ENCODE assay signal across 20 mouse cellular contexts in the genomic region with DNA sequence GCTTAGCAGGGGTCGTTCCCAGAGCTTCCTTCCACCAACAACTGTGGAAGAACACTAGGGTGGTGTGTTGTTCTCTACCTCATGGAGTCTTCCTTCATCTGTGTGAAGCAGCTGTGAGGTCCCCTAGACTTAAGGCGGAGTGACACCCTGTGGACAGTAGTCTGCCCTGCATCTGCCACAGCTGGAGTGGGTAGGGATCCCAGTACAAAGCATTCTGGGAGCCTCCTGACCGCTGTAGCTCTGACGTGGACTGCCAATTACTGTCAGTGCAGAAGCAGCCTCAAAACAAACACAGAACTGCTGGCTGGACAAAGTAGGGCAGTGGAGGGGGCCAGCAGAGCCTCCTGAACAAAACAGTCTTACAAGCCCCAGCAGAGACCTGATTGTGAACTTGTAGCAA. TPM values are rescaled to one million over a fixed set of nuclear protein-coding genes. Genes with fewer than 3 reads are reported as not detected.
A peak's percentile ranks its signal among the peaks of the same experiment; 100 is the strongest.
DNase-seq lines count a peak whose midpoint lies in the region; ATAC-seq and TF ChIP-seq lines count a peak whose summit lies in the region.
"Had no signal": no experiment of that assay in that cellular context is flagged by ENCODE, and none has a peak within 500 bp of the region (broad histone marks: within the 10 kb centered on the region; RNA-seq: fewer than 3 reads in every experiment).

No protein-coding gene starts in this region.

- 50% methylated on average over 4 of the region's 4 CpGs for WGBS in heart, embryonic 10.5 days
- 42% methylated on average over 4 of the region's 4 CpGs for WGBS in lung, postnatal 0 days

- H3K9me3 ChIP-seq in heart, embryonic 10.5 days: no peaks in the 10 kb centered on the region
- no peaks in the 10 kb centered on the region; the same call in none of the 2 replicates for H3K9me3 ChIP-seq in MEL (replicated peaks; ENCODE audit: insufficient read depth, low read length)
- H3K9me3 ChIP-seq in lung, postnatal 0 days (ENCODE audit: low read length): no peaks in the 10 kb centered on the region
- H3K9me3 ChIP-seq: embryonic facial prominence, embryonic 13.5 days; forebrain, embryonic 13.5 days had no signal

- H3K4me2 ChIP-seq in lung, postnatal 0 days (replicated peaks; ENCODE audit: low read depth, low read length): no peak overlapping the region
- H3K4me2 ChIP-seq: embryonic facial prominence, embryonic 13.5 days; forebrain, embryonic 13.5 days had no signal

- no peak for TF ChIP-seq POLR2A in MEL (IDR thresholded peaks at IDR 0.05; ENCODE audit: control insufficient read depth in 1 of 2, insufficient read depth in 1 of 2, low read depth in 1 of 2, low read length in 2 of 2, poor library complexity in 1 of 2)

- no peaks in the 10 kb centered on the region for H3K79me2 ChIP-seq in MEL (ENCODE audit: control insufficient read depth, insufficient read depth, low read length, poor library complexity)

- ATAC-seq in lung, postnatal 0 days: peak; percentile 65
- ATAC-seq: activated CD4-positive, CD25-positive, alpha-beta regulatory T cell, adult 4 months; forebrain, embryonic 13.5 days; intestine, embryonic 16.5 days had no signal

- DNase-seq in heart, adult 11 months: peak; percentile 95
- DNase-seq in heart, embryonic 10.5 days (ENCODE audit: low spot score): no peak
- no peak for DNase-seq in layer of hippocampus, adult 2 months (ENCODE audit: low spot score in 2 of 2)
- DNase-seq in layer of hippocampus, adult 18-20 months (ENCODE audit: low spot score in 2 of 2): no peak
- DNase-seq in MEL (ENCODE audit: low read depth, low spot score): no peak
- peak; percentile 73 for DNase-seq in lung, postnatal 0 days (ENCODE audit: low spot score)
- no peak for DNase-seq in testis, postnatal 10 days (ENCODE audit: low spot score)
- DNase-seq in urinary bladder, adult 2 months (ENCODE audit: low spot score): no peak
- DNase-seq: cerebellum, postnatal 25 days; gastrocnemius, postnatal 14 days; layer of hippocampus, adult 9-11 months; left cerebral cortex, postnatal 4 days; right cerebral cortex, postnatal 25 days; thymus, postnatal 36 days had no signal

- no peak overlapping the region for H3K9ac ChIP-seq in MEL (ENCODE audit: control insufficient read depth, low read depth, low read length, poor library complexity, severe bottlenecking)
- no peak overlapping the region for H3K9ac ChIP-seq in lung, postnatal 0 days (replicated peaks; ENCODE audit: low read depth)
- H3K9ac ChIP-seq: embryonic facial prominence, embryonic 13.5 days; forebrain, embryonic 13.5 days had no signal

- no peaks in the 10 kb centered on the region for H3K4me1 ChIP-seq in heart, embryonic 10.5 days
- no peaks in the 10 kb centered on the region for H3K4me1 ChIP-seq in MEL (ENCODE audit: control insufficient read depth in 1 of 2, insufficient read depth in 2 of 2, low read length in 2 of 2)
- no peaks in the 10 kb centered on the region for H3K4me1 ChIP-seq in lung, postnatal 0 days (ENCODE audit: insufficient read depth, low read depth, low read length)
- H3K4me1 ChIP-seq: forebrain, embryonic 13.5 days had no signal

- no peak for TF ChIP-seq EP300 in MEL (IDR thresholded peaks at IDR 0.05; ENCODE audit: low read depth in 1 of 2, low read length in 2 of 2)
- no peak for TF ChIP-seq EP300 in lung, postnatal 0 days (IDR thresholded peaks at IDR 0.05)

- peak; percentile 10; the same call in 1 of the 2 replicates for TF ChIP-seq RAD21 in MEL (IDR thresholded peaks at IDR 0.05; ENCODE audit: low read depth, low read length)

- H3K36me3 ChIP-seq in heart, embryonic 10.5 days: no peaks in the 10 kb centered on the region
- no peaks in the 10 kb centered on the region for H3K36me3 ChIP-seq in MEL (ENCODE audit: control insufficient read depth in 1 of 2, insufficient read depth in 2 of 2, low read length in 2 of 2)
- no peaks in the 10 kb centered on the region for H3K36me3 ChIP-seq in lung, postnatal 0 days (ENCODE audit: insufficient read depth, low read length)
- H3K36me3 ChIP-seq: embryonic facial prominence, embryonic 13.5 days had no signal

- H3K27me3 ChIP-seq in heart, embryonic 10.5 days (ENCODE audit: insufficient read depth, poor library complexity, severe bottlenecking): peaks cover 17% of the 10 kb centered on the region; the same call in 1 of the 2 replicates
- H3K27me3 ChIP-seq in MEL (ENCODE audit: control insufficient read depth in 1 of 2, insufficient read depth in 2 of 2, low read length in 2 of 2): no peaks in the 10 kb centered on the region
- no peaks in the 10 kb centered on the region for H3K27me3 ChIP-seq in lung, postnatal 0 days (replicated peaks; ENCODE audit: insufficient read depth, low read length)

- no peak overlapping the region for H3K27ac ChIP-seq in heart, embryonic 10.5 days
- peak overlapping the region; percentile 67 for H3K27ac ChIP-seq in layer of hippocampus, adult 2 months
- H3K27ac ChIP-seq in MEL (ENCODE audit: control insufficient read depth, low read depth, low read length): no peak overlapping the region
- H3K27ac ChIP-seq in lung, postnatal 0 days (ENCODE audit: low read length): no peak overlapping the region
- H3K27ac ChIP-seq: embryonic facial prominence, embryonic 13.5 days; forebrain, embryonic 13.5 days had no signal

- H3K4me3 ChIP-seq in heart, embryonic 10.5 days: no peak overlapping the region
- no peak overlapping the region for H3K4me3 ChIP-seq in layer of hippocampus, adult 2 months
- no peak overlapping the region for H3K4me3 ChIP-seq in MEL (ENCODE audit: control insufficient read depth in 1 of 2, insufficient read depth in 1 of 2, low read depth in 2 of 2, low read length in 2 of 2)
- no peak overlapping the region for H3K4me3 ChIP-seq in lung, postnatal 0 days (ENCODE audit: low read depth, low read length)
- H3K4me3 ChIP-seq: embryonic facial prominence, embryonic 13.5 days; forebrain, embryonic 13.5 days had no signal

- TF ChIP-seq CTCF in layer of hippocampus, adult 2 months (conservative IDR thresholded peaks at IDR 0.05): peak; percentile 43
- no peak; a peak in 1 of 6 replicates for TF ChIP-seq CTCF in MEL (IDR thresholded peaks at IDR 0.05 in 2 of 3, conservative IDR thresholded peaks at IDR 0.05 in 1 of 3; ENCODE audit: control insufficient read depth in 1 of 3, insufficient read depth in 1 of 3, low read depth in 2 of 3, low read length in 3 of 3, poor library complexity in 1 of 3, severe bottlenecking in 1 of 3)
- peak; percentile 65 for TF ChIP-seq CTCF in lung, postnatal 0 days (IDR thresholded peaks at IDR 0.05)

TF ChIP-seq in MEL, 35 proteins besides CTCF, POLR2A, EP300 and RAD21:
- no peak for TF ChIP-seq USF1 (IDR thresholded peaks at IDR 0.05; ENCODE audit: low read depth, low read length)
- no peak for TF ChIP-seq JUND (IDR thresholded peaks at IDR 0.05; ENCODE audit: low read depth, low read length)
- no peak for TF ChIP-seq CHD1 (IDR thresholded peaks at IDR 0.05; ENCODE audit: low read depth, low read length)
- no peak for TF ChIP-seq SMC3 (IDR thresholded peaks at IDR 0.05; ENCODE audit: low read depth, low read length)

RNA-seq across cellular contexts. Expression of gene Aspg, which starts 5.4 kb away (rescaled TPM):
- polyA plus RNA-seq in heart, embryonic 10.5 days (2016; fragmentation: Nextera tagmentation; extraction: Ambion mirVana): 1.5 and 1.7 TPM in 2 replicates
- 1 to 10 TPM; 1.4 to 3.4 TPM for total RNA-seq in layer of hippocampus, adult 2 months (2021)
- total RNA-seq in layer of hippocampus, adult 18-20 months (2021): 1 to 10 TPM; 3.8 TPM
- total RNA-seq in MEL (2012; rRNA removed): not detected in 2 replicates
- polyA plus RNA-seq in MEL (2012; ENCODE audit: insufficient read depth in 1 of 2, insufficient read length in 2 of 2, low read depth in 1 of 2, low replicate concordance in 2 of 2, missing spikeins in 1 of 2): not detected
- polyA plus RNA-seq in lung, postnatal 0 days (2015; fragmentation: Nextera tagmentation; extraction: Ambion mirVana): 2.5 and 2.6 TPM in 2 replicates
- polyA plus RNA-seq in urinary bladder, adult 2 months (2012; rRNA removed): 0.74 and 1.2 TPM in 2 replicates
- total RNA-seq: gastrocnemius, postnatal 14 days; megakaryocyte progenitor cell, adult 5-6 weeks had no signal
- polyA plus RNA-seq: activated CD4-positive, CD25-positive, alpha-beta regulatory T cell, adult 4 months had no signal

RNA-seq across cellular contexts. Expression of gene Kif26a, which starts 45.0 kb away (rescaled TPM):
- 1.0 and 2.1 TPM in 2 replicates for polyA plus RNA-seq in heart, embryonic 10.5 days (2016; fragmentation: Nextera tagmentation; extraction: Ambion mirVana)
- 1 to 10 TPM; 5.0 to 5.8 TPM for total RNA-seq in layer of hippocampus, adult 2 months (2021)
- total RNA-seq in layer of hippocampus, adult 18-20 months (2021): 1 to 10 TPM; 3.9 to 4.5 TPM
- total RNA-seq in MEL (2012; rRNA removed): 4.4 and 6.9 TPM in 2 replicates
- 1 to 10 TPM in 1 of 2 experiments, not detected in 1; 4.8 TPM for polyA plus RNA-seq in MEL (2012; ENCODE audit: insufficient read depth in 1 of 2, insufficient read length in 2 of 2, low read depth in 1 of 2, low replicate concordance in 2 of 2, missing spikeins in 1 of 2)
- polyA plus RNA-seq in lung, postnatal 0 days (2015; fragmentation: Nextera tagmentation; extraction: Ambion mirVana): 2.9 and 3.0 TPM in 2 replicates
- polyA plus RNA-seq in urinary bladder, adult 2 months (2012; rRNA removed): 8.3 and 9.0 TPM in 2 replicates
- total RNA-seq: megakaryocyte progenitor cell, adult 5-6 weeks had no signal
- polyA plus RNA-seq: activated CD4-positive, CD25-positive, alpha-beta regulatory T cell, adult 4 months; C2C12 had no signal

Comparison
In these comparisons a context has a peak if more than half of its experiments do, and no peak if none do; other contexts are left out.
1. DNase-seq: peak in heart, adult 11 months (single experiment) and lung, postnatal 0 days (single experiment); none in heart, embryonic 10.5 days (single experiment), layer of hippocampus, adult 2 months (0 of 2), layer of hippocampus, adult 18-20 months (0 of 2), MEL (single experiment), testis, postnatal 10 days (single experiment) and urinary bladder, adult 2 months (single experiment).
2. CTCF ChIP-seq: peak in layer of hippocampus, adult 2 months (single experiment) and lung, postnatal 0 days (single experiment); none in MEL (0 of 3).